Mouse (Mus musculus) MN1 (cell line): ENCODE results near the gene Sec24c.
"Not testable (repeated sequence)": the region's sequence is repeated elsewhere in the genome, so short reads cannot be mapped to it uniquely, and the experiment has no call there.

Experiments
- DNase-seq: peaks from one replicate; pipeline ENCODE4 v3.0.0-alpha.2; 2016; ENCODE audit warnings: low spot score

Gene Sec24c

DNA sequence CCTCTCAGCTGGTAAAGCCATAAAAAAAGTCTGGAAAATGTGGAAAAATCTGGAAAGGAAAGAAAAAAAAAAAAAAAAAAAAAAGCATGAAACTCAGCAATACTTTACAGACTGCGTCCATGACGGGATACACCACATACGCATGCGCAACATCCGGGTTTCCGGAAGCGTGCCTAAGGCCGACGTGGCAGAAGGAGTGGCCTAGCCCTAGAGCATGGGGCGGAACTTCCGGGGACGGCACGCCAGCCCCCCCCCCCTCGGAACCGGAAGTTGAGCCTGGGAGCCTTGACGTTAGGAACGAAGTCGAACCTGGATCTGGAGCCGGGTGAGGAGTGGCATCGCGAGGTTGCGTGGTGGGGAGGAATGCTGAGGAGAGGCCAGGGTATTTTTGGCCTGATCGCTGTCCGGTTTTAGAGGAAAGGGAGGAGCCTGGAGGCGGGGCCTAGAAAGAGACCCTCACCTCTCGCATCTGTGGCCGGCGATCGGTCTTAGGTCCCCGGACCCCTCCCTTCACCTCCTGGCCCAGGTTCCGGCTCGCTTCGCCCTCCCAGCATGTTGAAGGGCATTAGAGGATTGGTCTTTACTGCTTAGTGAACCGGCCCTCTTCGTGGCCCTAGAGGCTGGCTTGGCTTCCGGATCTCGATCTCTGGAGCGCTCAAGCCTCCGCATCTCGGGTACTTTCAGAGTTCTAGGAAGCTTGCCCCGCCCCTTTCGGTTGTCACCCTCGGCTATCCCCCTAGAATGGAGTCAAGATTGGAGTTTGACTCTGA lies at the start of gene Sec24c:
Gene Sec24c (plus strand): TSS at position 245 of the 770 bp plus-strand sequence.
- DNase-seq, result peak; percentile 98

DNA sequence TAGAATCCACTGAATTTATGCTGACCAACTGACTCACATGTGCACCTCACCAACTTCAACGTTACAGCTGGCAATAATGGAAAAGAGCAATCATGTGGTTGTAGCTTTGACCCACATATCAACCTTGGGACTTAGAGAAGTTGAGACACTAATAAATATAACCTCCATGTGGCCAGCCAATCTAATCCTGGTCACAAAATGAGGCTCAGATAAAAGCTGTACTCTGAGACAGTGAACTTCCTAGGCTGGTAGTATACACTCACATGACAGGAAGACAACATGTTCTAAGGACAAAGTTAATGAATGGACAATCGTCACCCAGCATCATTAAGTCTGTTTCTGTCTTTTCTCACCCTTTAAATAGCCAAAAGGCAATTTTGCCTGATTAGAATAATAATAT lies 47.7 kb upstream of the Sec24c start:
- DNase-seq, result no peak

DNA sequence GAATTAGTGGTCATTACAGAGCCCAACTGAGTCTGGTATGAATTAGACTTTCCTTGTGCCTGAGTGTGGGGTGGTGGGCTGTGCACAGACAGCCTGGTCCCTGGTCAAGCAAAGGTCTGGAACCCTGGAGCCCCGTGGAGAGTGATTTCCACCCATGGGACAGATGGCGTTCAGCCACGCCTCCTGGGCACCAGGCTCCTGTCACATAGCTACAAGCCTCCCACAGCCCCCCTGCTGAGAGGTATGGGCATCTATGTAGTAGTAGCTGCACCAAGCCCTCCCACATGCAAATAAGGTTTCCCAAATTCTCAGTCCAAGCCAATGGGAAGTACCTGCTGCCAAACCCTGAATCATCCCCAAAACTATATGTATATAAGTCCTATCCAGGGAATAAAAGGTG lies 47.1 kb upstream of the Sec24c start:
- no peak for DNase-seq

DNA sequence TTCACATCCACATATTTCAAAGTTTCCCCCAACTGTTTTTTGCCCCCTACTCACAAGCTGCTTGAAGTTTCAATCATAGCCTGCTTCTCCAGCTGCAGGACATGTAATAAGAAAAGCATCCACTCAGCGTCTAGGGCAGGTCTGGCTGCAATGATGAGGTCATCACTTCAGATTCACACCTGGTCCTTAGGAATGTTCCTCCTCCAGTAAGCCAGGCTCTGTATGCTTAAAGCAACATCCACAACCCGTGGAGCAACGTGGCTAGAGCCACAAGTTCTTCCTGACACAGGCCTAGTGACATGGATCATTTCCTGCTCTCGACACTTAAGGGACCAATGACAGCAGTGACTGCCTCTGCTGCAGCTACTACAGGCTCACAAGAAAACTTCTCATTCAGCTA lies 42.9 kb upstream of the Sec24c start:
- no peak for DNase-seq

DNA sequence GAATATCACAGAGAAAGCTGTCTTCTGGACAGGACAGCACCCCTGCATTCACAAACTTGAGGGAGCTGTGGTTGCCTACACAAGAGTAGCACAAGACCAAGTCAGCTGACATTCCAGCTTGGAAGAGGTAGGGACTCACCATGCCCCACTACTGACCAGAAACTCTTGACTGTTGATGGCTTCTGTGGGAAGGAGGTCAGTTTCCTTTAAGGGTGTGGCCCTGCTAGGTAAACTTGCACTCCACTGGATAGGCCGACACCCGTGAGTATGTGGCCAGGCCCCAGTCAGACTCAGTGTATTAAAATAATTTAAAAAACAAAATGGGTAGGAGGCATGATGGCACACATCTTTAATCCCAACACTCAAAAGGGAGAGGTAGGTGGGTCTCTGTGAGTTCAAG lies 38.6 kb upstream of the Sec24c start:
- DNase-seq, result no peak

DNA sequence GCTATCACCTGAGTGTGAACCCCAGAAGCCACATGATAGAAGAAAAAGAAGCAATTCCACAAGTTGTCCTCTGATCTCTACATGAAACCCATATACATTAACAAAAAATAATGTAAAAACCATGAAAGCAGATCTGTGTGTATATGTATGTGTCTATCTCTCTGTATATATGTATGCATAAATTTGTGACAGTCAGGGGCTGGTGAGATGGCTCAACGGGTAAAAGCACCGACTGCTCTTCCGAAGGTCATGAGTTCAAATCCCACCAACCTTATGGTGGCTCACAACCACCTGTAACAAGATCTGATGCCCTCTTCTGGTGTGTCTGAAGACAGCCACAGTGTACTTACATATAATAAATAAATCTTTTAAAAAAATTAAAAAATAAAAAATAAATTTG lies 37.1 kb upstream of the Sec24c start:
- DNase-seq, result not testable (repeated sequence)

DNA sequence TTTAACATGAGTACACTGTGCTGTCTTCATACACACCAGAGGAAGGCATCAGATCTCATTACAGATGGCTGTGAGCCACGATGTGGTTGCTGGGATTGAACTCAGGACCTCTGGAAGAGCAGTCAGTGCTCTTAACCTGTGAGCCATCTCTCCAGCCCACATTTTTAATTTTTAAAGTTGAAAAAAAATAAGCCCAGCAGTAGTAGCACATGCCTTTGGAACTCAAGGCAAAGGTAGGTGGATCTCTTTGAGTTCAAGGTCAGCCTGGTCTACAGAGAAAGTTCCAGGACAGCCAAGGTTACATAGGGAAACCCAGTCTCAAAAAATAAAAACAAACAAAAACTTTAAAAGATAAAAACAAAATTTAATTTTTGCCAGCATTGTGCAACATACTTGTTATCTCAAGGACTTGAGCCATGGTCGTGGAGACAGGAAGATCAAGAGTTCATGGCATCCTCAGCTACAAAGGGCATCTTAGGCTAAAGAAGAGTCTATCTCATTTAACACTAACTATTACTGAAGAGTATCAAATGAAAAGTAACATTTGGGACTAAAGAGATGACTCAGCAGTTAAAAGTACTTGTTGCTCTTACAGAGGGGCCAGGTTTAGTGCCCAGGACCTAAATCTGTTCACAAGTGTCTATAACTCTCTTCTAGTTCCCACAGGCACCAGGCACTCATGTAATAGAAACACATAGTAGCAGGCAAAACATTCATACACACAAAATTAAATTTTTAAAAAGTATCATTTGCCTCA lies 36.1 kb upstream of the Sec24c start:
- DNase-seq, result no peak

DNA sequence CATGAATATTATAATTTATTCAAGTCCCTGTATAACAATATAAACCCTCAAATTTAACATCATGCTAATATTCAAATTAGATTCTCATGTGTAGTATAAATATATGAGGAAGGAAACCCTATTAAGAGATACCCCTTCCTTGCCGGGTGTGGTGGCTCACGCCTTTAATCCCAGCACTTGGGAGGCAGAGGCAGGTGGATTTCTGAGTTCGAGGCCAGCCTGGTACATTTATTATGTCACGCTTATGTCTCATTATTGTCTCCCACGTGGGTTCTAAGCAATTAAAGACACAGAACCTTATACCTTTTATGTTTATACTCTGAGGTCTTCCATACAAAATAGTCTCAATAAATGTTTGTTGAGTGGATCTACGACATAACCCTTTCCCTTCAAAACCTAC lies 35.4 kb upstream of the Sec24c start:
- no peak for DNase-seq

DNA sequence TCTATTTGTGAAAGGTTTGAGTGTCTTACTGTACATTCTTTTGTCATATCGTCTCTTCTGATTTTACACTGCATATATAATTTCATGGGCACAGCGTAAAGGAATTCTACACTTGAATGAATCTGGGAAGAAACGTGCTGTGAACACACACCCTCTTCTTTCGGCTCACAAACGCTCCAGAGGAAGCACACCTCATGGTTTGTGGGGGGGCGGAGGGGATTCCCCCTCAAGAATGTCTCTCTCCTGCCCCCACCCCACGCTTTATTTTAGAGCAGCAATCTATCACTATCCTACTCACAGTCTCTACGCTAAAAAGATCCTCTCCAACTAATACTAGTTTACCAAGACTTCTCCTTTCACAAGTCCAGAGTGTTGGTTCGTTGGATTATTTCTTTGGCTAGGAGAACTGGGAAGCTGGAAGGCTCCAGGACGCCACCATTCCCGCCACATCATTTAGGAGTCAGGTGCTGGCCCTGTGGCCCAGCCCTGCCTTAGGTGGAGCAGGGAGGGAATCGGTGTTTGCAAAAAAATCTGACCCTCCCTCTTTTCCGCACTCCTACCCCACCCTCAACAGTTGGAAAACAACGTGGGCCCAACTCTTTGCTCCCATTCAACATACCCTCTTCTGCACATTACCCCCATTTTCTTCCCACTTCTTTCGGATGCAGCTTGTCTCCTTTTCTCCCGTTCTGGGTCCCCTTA lies 34.0 kb upstream of the Sec24c start:
- DNase-seq, result peak; percentile 37

DNA sequence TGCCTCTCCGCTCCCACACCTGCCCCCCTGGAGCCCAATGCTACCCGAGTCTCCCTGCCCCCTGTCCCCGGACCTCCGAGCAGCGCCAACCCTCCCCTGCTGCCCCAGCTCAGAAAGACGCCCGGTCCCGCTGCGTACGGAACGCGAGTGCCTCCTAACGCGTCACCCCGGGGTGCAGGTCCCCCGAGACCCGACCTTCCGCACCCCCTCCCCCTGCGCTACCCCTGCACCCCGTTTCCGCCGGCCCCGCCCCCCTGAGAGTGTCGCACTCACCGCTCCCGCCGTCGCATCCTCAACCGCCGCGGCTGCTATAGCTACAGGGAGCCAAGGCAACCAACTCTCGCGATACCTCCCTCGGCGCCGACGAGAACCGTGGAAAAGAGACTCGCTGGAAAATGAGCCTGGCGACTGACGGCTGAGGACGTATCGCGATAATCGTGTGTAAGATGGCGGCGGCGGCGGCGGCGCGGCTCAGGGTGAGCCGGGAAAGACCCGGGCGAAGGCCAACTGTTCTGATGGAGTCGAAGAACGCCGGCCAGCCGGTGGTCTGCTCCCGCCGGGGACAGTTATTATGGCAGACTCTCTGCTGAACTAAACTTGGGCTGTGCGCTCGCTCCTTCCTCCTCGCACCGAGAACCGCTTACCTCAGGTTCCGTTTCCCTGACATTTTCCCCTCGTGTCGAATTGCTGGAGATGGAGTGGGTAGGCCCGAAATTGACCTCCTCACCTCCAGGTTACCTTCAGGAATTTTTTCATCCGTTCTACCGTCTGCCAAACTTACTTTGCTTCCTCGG lies 33.3 kb upstream of the Sec24c start, which contains the start of gene Usp54:
Gene Usp54 (minus strand): TSS at position 420 of the 794 bp plus-strand sequence.
- peak; percentile 97 for DNase-seq

DNA sequence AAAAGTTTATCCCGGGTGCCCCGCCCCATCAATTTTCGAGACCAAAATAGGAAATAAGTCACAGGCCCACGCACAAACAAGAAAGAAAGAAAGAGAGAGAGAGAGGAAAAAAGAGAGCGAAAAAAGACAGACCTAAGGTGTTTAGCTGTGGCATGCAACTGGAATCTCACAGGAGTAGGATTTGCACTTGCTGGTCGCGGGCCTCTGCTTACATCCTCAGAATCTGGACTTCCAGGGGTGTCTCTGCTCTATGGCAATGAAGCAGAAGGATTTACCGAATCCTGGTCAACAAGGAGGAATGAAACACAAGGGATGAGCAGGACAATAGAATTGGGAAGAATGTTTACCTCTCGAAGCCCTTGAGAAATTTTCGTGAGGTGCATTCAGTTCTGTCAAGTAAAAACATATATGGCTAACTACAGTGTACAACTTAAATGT lies 32.7 kb upstream of the Sec24c start:
- DNase-seq, result no peak

DNA sequence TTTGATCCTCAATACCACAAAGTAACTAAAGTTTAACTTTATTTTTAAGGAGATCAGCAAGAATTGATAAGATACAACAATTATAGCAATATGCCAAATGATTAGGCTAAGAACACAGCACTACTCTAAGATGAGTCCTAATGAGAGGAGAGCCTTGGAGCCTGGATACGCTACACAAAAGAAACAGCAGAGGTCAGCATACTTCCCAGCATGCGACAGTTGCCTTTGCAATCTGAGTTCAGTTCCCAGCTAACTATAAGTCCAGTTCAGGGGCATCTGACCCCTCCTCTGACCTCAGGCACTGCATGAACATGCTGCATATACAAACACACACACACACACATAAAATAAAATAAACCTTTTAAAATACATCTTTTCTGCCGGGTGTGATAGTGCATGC lies 28.6 kb upstream of the Sec24c start:
- DNase-seq, result no peak

DNA sequence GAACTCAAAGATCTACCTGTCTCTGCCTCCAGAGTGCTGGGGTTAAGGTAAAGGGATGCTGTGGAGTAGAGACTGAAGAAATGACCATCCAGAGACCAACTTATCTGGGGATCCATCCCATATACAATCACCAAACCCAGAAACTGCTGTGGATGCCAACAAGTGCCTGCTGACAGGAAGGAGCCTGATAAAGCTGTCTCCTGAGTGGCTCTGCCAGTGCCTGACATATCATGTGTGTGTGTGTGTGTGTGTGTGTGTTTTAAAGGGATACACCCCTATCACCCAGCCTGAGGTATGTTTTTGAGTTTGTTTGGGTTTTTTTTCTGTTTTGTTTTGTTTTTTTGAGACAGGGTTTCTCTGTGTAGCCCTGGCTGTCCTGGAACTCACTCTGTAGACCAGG lies 27.7 kb upstream of the Sec24c start:
- no peak for DNase-seq

DNA sequence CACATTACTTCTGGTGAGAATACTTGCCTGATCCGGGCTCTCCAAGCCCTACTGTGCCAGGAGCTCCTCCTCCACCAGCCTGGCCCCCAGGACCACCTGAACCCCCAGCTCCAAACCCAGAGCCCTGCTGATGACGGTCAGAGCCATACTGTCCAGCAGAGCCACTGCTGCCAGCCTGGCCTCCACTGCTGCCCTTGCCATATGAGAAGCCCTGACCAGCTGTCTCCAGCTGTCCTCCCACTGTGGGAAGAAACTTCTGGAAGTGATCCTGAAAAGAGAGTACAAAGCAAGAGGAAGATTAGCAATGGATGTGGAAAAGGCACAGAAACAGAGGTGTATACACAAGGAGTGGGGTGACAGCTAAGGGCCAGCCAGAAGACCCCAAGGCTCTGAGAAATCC lies 23.1 kb upstream of the Sec24c start:
- no peak for DNase-seq

DNA sequence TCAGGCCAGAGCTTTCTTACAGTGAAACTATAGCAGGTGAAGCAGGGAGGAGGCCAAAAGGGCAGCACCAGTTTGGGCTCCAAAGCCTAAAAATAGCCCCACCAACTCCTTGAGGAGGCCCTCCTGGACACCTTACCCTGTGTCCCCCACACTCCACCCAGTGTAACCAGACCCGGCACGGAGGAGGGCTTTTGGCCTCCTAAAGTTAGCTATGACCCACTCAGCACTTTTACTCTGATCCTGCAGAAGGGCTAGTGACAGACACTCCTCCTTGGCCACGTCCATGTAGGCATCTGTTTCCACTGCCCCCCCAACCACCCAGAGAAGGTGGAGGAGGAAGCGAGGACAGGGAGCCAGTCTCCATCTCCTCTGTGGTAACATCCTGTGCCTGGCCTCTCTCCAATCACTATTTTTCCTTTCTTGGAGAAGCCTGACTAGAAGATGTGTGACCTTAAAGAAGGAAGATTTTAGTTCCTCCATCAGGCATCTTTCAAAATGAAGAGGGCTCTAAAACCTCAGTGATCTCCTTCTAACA lies 22.3 kb upstream of the Sec24c start:
- no peak for DNase-seq

DNA sequence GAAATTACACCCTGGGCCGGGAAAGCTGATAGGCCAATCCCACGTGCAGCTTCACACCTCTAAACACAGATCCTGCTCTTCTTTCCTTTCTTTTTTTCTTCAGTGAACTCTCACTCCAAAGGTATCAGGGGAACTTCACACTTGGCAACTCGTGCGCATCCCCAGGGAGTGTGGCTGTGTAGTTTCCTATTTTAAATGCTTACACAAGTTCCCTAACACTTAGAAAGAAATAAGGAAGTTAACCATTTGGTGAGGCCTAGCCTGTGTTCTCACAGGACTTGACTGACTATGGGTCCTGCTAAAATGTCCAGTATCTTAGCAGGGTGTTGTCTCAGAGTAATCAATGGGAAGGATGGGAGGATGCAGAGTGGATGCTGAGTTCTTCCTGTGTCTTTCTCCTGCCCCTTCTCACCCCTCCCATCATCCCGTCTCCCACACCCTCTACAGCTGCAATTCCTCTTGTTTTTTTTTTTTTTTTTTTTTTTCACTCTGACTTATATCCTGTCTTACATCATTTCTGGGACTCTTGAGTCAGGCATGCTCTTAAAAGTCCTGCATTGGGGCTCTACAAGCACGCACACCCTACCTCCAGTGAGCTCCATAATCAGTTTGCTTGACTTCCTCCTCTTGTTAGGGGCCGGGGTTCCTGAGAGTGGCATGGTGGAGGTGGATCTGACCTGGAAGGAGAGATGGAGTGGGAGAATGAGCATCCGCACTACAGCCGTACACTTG lies 19.3 kb upstream of the Sec24c start:
- DNase-seq, result no peak

DNA sequence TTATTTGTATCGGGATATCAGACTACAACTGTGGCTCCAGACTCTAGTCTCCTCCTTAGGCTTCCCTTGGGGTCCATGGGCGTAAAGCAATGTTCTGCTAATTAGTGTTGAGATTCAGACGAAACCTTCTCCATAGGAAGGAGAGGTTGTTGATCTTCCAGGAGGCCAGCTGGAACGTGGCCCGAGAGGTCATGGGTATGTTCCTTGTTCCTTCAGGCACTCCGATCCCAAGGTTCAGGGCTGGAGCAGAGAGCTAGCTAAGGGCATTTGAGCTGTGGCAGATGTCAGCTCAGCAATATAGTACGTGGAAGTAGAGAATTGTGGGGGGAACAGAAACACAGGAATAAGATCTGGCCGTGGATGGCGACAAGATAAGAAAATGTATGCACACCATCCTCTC lies 18.4 kb upstream of the Sec24c start:
- no peak for DNase-seq

DNA sequence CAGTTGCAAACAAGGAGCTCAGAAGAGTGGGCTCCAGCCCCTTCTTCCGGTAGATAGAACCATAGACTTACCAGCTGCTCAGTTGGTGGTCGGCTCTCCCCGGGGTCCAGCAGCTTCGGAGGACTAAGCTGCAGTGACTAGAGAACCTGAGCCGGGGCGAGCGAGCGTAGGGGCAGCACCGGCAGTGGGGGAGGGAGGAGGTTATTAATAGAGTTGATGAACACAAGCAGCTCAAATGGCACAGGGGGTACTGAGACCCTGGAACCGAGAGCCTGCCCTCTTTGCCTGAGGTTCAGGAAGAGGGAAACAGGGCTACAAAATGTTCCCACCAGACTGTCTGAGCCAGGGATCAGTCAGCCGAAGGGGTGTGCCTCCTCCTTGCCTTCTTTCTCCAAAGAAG lies 17.7 kb upstream of the Sec24c start, which contains the start of gene Myoz1:
Gene Myoz1 (minus strand): TSS at position 180 of the 400 bp plus-strand sequence.
- DNase-seq, result no peak

DNA sequence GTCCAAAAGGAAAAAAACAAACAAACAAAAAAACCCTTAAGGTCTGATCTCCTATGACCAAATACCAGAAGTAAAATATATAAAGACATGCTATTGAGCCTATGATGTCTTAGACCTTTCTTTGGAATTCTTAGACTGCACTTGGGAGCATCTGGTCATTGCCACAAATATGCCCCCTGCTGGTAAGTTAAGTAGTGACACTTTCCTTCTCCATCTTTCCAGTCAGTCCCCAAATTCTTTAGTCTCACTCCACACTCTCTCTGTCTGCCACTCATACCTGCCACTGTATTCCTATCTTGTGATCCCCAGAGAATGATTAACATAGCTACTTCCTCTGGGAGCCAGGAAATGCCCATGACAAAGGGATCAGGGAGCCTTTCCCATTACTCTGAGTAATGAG lies 15.8 kb upstream of the Sec24c start:
- DNase-seq, result peak; percentile 58

DNA sequence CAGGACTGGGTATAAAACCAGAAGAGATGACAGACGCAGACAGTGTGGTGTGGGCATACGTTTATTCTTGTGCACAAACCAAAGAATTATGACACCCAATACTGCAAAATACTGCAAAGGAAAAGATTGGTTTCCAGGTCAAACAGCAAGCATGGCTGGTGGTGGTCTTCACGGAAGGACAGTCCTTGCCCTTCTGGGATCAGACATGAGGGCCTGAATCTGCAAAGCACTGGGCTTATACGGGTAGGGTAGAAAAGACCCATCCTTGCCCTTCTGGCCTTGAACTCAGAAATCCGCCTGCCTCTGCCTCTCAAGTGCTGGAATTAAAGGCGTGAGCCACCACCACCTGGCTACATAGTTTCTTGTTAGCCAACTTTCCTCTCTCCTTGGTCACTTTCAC lies 15.2 kb upstream of the Sec24c start:
- DNase-seq, result no peak

DNA sequence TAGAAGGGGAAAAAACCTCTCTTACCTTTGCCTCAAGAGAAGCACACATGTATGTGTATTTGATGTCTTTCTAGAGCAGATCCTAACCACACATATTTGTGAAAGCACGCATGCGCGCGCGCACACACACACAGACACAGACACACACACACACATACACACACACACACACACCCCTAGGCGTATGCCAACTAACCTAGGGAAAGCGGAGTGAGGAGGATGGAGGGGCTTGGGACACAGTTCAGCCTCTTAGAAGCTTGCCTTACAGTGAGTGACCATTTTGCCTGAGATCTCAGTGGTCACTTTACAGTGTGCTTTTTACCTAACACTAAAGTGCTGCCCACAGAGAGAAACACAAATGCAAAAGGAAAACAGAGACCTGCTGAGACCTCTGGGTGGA lies 14.4 kb upstream of the Sec24c start:
- no peak for DNase-seq
